Mouse (Mus musculus) heart, postnatal 14 days (tissue): Measurements from ENCODE around the gene Gcm1. TPM values are rescaled to one million over a fixed set of nuclear protein-coding genes. Genes with fewer than 3 reads are reported as not detected.

Source experiments
- total RNA-seq, 2 experiments: library from RNA; stranded (reverse); gene quantifications; 2 replicates each; pipeline ENCODE4 v1.2.3; 2021

Gcm1 gene
- total RNA-seq, 2 experiments from 2014 or later, result not detected

Other genes with a start within 250 kb of the Gcm1 start
- gene Elovl5, start 134.6 kb upstream of the Gcm1 start, total RNA-seq, result 10 to 100 TPM; 44.9 to 54.1 TPM
- gene Fbxo9, start 57.1 kb downstream of the Gcm1 start, total RNA-seq, result 10 to 100 TPM; 65.4 to 70.7 TPM
- gene Ick, start 57.3 kb downstream of the Gcm1 start, total RNA-seq, result 10 to 100 TPM; 16.2 to 16.6 TPM
- 10 to 100 TPM; 60.1 to 70.6 TPM for gene Gsta4, start 130.8 kb downstream of the Gcm1 start, total RNA-seq
- gene Gsta1, start 178.7 kb downstream of the Gcm1 start, total RNA-seq, result under 1 TPM in 1 of 2 experiments, not detected in 1; 0.55 TPM
- gene Gm3776, start 205.2 kb downstream of the Gcm1 start, total RNA-seq, result not detected
- not detected for gene Gm10639, start 238.0 kb downstream of the Gcm1 start, total RNA-seq